Mouse (Mus musculus): ENCODE measurements around the gene Miox. TPM values are rescaled to one million over a fixed set of nuclear protein-coding genes. Genes with fewer than 3 reads are reported as not detected.

The Miox gene
- polyA plus RNA-seq, 1 experiment from 2014 or later, result 0.28 TPM

- Histone ChIP-seq H3K4me3 (no peak overlapping the region), H3K27ac (no peak overlapping the region), H3K9ac (no peak overlapping the region), H3K27me3 (no peaks in the 10 kb centered on the region), H3K4me2 (no peak overlapping the region), H3K9me3 (replicated peaks) (no peaks in the 10 kb centered on the region), H3K36me3 (peaks cover 75% of the 10 kb centered on the region), H3K4me1 (replicated peaks) (peaks cover 9% of the 10 kb centered on the region)
- ATAC-seq (replicated peaks; ENCODE audit: insufficient number of reproducible peaks, insufficient read depth, low FRiP score, low read depth), result no peak
- WGBS, result 94% methylated on average over 2 of the region's 2 CpGs
Observed at GRCm38 (mm10) chr15:89297695-89298094, 36.5 kb upstream of the Miox start.

GRCm38 (mm10) chr15:89300180-89300579 is 34.0 kb upstream of the Miox start:
- H3K36me3 ChIP-seq, result peaks cover 77% of the 10 kb centered on the region
- no peak overlapping the region for H3K4me3 ChIP-seq

GRCm38 (mm10) chr15:89300600-89300999 is 33.6 kb upstream of the Miox start:
- WGBS, result 93% methylated on average over 8 of the region's 8 CpGs
- no peak overlapping the region for H3K4me2 ChIP-seq
- no peak for ATAC-seq (replicated peaks; ENCODE audit: insufficient number of reproducible peaks, insufficient read depth, low FRiP score, low read depth)
- no peak overlapping the region for H3K9ac ChIP-seq
- no peaks in the 10 kb centered on the region for H3K9me3 ChIP-seq (replicated peaks)
- no peaks in the 10 kb centered on the region for H3K27me3 ChIP-seq
- H3K27ac ChIP-seq, result no peak overlapping the region
- H3K4me3 ChIP-seq, result no peak overlapping the region
- H3K36me3 ChIP-seq, result peaks cover 77% of the 10 kb centered on the region
- peaks cover 9% of the 10 kb centered on the region for H3K4me1 ChIP-seq (replicated peaks)

More at GRCm38 (mm10) chr15:89300180-89300579, 34.0 kb upstream of the Miox start:
- H3K4me2 ChIP-seq, result no peak overlapping the region
- H3K9ac ChIP-seq, result no peak overlapping the region
- no peak for ATAC-seq (replicated peaks; ENCODE audit: insufficient number of reproducible peaks, insufficient read depth, low FRiP score, low read depth)
- H3K9me3 ChIP-seq (replicated peaks), result no peaks in the 10 kb centered on the region
- WGBS, result 88% methylated on average over 13 of the region's 13 CpGs
- H3K27me3 ChIP-seq, result no peaks in the 10 kb centered on the region
- no peak overlapping the region for H3K27ac ChIP-seq
- peaks cover 9% of the 10 kb centered on the region for H3K4me1 ChIP-seq (replicated peaks)

GRCm38 (mm10) chr15:89305966-89306365 is 28.2 kb upstream of the Miox start:
- H3K9ac ChIP-seq, result no peak overlapping the region
- ATAC-seq (replicated peaks; ENCODE audit: insufficient number of reproducible peaks, insufficient read depth, low FRiP score, low read depth), result no peak
- no peak overlapping the region for H3K27ac ChIP-seq
- H3K4me3 ChIP-seq, result no peak overlapping the region
- H3K4me1 ChIP-seq (replicated peaks), result peaks cover 26% of the 10 kb centered on the region
- WGBS, result 64% methylated on average over 1 of the region's 1 CpGs
- peaks cover 51% of the 10 kb centered on the region for H3K36me3 ChIP-seq
- H3K27me3 ChIP-seq, result no peaks in the 10 kb centered on the region
- H3K4me2 ChIP-seq, result no peak overlapping the region
- H3K9me3 ChIP-seq (replicated peaks), result no peaks in the 10 kb centered on the region

- no peaks in the 10 kb centered on the region for H3K9me3 ChIP-seq (replicated peaks)
- H3K4me3 ChIP-seq, result no peak overlapping the region
- H3K9ac ChIP-seq, result no peak overlapping the region
- 84% methylated on average over 13 of the region's 13 CpGs for WGBS
- H3K4me1 ChIP-seq (replicated peaks), result peaks cover 28% of the 10 kb centered on the region
- no peak for ATAC-seq (replicated peaks; ENCODE audit: insufficient number of reproducible peaks, insufficient read depth, low FRiP score, low read depth)
- H3K4me2 ChIP-seq, result no peak overlapping the region
- H3K27me3 ChIP-seq, result no peaks in the 10 kb centered on the region
- H3K36me3 ChIP-seq, result peaks cover 38% of the 10 kb centered on the region
- no peak overlapping the region for H3K27ac ChIP-seq
Observed at GRCm38 (mm10) chr15:89307461-89307860, 26.7 kb upstream of the Miox start.

- peaks cover 27% of the 10 kb centered on the region for H3K36me3 ChIP-seq
- H3K27me3 ChIP-seq, result no peaks in the 10 kb centered on the region
- no peak overlapping the region for H3K4me2 ChIP-seq
- no peak for ATAC-seq (replicated peaks; ENCODE audit: insufficient number of reproducible peaks, insufficient read depth, low FRiP score, low read depth)
- H3K4me3 ChIP-seq, result no peak overlapping the region
- H3K9me3 ChIP-seq (replicated peaks), result no peaks in the 10 kb centered on the region
- H3K4me1 ChIP-seq (replicated peaks), result peaks cover 39% of the 10 kb centered on the region
- no peak overlapping the region for H3K27ac ChIP-seq
- WGBS, result 82% methylated on average over 7 of the region's 7 CpGs
- H3K9ac ChIP-seq, result no peak overlapping the region
Observed at GRCm38 (mm10) chr15:89308406-89309139, 25.6 kb upstream of the Miox start.

- no peak overlapping the region for H3K9ac ChIP-seq
- H3K36me3 ChIP-seq, result peaks cover 13% of the 10 kb centered on the region
- H3K4me3 ChIP-seq, result no peak overlapping the region
- no peaks in the 10 kb centered on the region for H3K9me3 ChIP-seq (replicated peaks)
- peaks cover 48% of the 10 kb centered on the region for H3K4me1 ChIP-seq (replicated peaks)
- no peak overlapping the region for H3K27ac ChIP-seq
- no peak for ATAC-seq (replicated peaks; ENCODE audit: insufficient number of reproducible peaks, insufficient read depth, low FRiP score, low read depth)
- no peak overlapping the region for H3K4me2 ChIP-seq
- WGBS, result 69% methylated on average over 6 of the region's 6 CpGs
- no peaks in the 10 kb centered on the region for H3K27me3 ChIP-seq
Observed at GRCm38 (mm10) chr15:89309962-89310498, 24.2 kb upstream of the Miox start.

- ATAC-seq (replicated peaks; ENCODE audit: insufficient number of reproducible peaks, insufficient read depth, low FRiP score, low read depth), result no peak
- peak overlapping the region; percentile 5; the same call in 1 of the 2 replicates for H3K4me3 ChIP-seq
- H3K27me3 ChIP-seq, result no peaks in the 10 kb centered on the region
- H3K4me1 ChIP-seq (replicated peaks), result peaks cover 41% of the 10 kb centered on the region
- WGBS, result 62% methylated on average over 4 of the region's 4 CpGs
- no peak overlapping the region for H3K9ac ChIP-seq
- no peak overlapping the region for H3K27ac ChIP-seq
- H3K36me3 ChIP-seq, result no peaks in the 10 kb centered on the region
- H3K4me2 ChIP-seq, result peak overlapping the region; percentile 84; the same call in 1 of the 2 replicates
- H3K9me3 ChIP-seq (replicated peaks), result no peaks in the 10 kb centered on the region
Observed at GRCm38 (mm10) chr15:89313359-89313758, 20.8 kb upstream of the Miox start.

- peaks cover 34% of the 10 kb centered on the region for H3K4me1 ChIP-seq (replicated peaks)
- peak overlapping the region; percentile 95 for H3K4me3 ChIP-seq
- H3K9me3 ChIP-seq (replicated peaks), result no peaks in the 10 kb centered on the region
- WGBS, result 26% methylated on average over 3 of the region's 3 CpGs
- H3K4me2 ChIP-seq, result peak overlapping the region; percentile 84
- no peak overlapping the region for H3K27ac ChIP-seq
- no peaks in the 10 kb centered on the region for H3K27me3 ChIP-seq
- H3K36me3 ChIP-seq, result no peaks in the 10 kb centered on the region
- no peak for ATAC-seq (replicated peaks; ENCODE audit: insufficient number of reproducible peaks, insufficient read depth, low FRiP score, low read depth)
- H3K9ac ChIP-seq, result peak overlapping the region; percentile 92
Observed at GRCm38 (mm10) chr15:89314107-89314506, 20.1 kb upstream of the Miox start.

- peak overlapping the region; percentile 84 for H3K4me2 ChIP-seq
- under 1% methylated on average over 58 of the region's 58 CpGs for WGBS
- ATAC-seq (replicated peaks; ENCODE audit: insufficient number of reproducible peaks, insufficient read depth, low FRiP score, low read depth), result peak; percentile 20
- peak overlapping the region; percentile 95 for H3K4me3 ChIP-seq
- H3K4me1 ChIP-seq (replicated peaks), result peaks cover 31% of the 10 kb centered on the region
- no peaks in the 10 kb centered on the region for H3K27me3 ChIP-seq
- peak overlapping the region; percentile 92 for H3K9ac ChIP-seq
- H3K36me3 ChIP-seq, result no peaks in the 10 kb centered on the region
- H3K27ac ChIP-seq, result peak overlapping the region; percentile 54; the same call in 1 of the 2 replicates
- no peaks in the 10 kb centered on the region for H3K9me3 ChIP-seq (replicated peaks)
Observed at GRCm38 (mm10) chr15:89314511-89315189, 19.5 kb upstream of the Miox start.

- no peaks in the 10 kb centered on the region for H3K27me3 ChIP-seq
- peak within 1 kb of the TSS; percentile 92 for H3K9ac ChIP-seq
- H3K4me1 ChIP-seq (replicated peaks), result peaks cover 27% of the 10 kb centered on the region
- peak; percentile 100 for ATAC-seq (replicated peaks; ENCODE audit: insufficient number of reproducible peaks, insufficient read depth, low FRiP score, low read depth)
- H3K4me3 ChIP-seq, result peak within 1 kb of the TSS; percentile 95
- H3K36me3 ChIP-seq, result no peaks in the 10 kb centered on the region
- H3K4me2 ChIP-seq, result peak within 1 kb of the TSS; percentile 84
- H3K9me3 ChIP-seq (replicated peaks), result no peaks in the 10 kb centered on the region
- H3K27ac ChIP-seq, result peak within 1 kb of the TSS; percentile 66
- WGBS, result under 1% methylated on average over 34 of the region's 37 CpGs
Observed at GRCm38 (mm10) chr15:89315190-89315731, 18.9 kb upstream of the Miox start, which contains the start of gene Sbf1. Sbf1 (minus strand) TSS chr15:89315311.

Data from heart, embryonic 15.5 days (tissue).